Mouse (Mus musculus): ENCODE results near the gene Rangrf. TPM values are rescaled to one million over a fixed set of nuclear protein-coding genes. Genes with fewer than 3 reads are reported as not detected.

Gene Rangrf
- polyA plus RNA-seq, 1 experiment from 2014 or later, result 43.5 TPM

DNA sequence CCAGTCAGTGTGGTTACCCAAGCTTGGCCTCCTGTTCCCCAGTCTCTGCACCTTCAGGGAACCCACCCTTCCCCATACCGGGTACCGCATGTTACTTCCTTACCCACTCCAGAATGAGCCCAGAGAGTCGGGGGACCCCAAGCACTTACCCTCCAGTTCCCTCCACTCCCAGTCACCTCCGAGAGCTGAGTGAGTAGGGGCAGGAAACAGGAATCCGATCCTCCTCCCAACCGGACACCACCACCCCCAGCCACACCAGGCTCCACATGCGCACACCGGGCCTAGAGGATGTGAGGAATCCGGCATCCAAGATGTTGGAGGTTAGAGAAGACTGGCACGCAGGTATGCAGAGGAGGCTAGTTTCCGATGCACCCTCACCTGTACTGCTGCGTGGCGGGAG, 18.3 kb downstream of the Rangrf start:
- ATAC-seq, result no peak
- no peak for DNase-seq (ENCODE audit: low spot score)
- no peak overlapping the region for H3K9ac ChIP-seq (ENCODE audit: low read length)
- H3K4me1 ChIP-seq (ENCODE audit: control insufficient read depth, insufficient read depth, low read length), result peaks cover 6% of the 10 kb centered on the region; the same call in 1 of the 2 replicates
- H3K9me3 ChIP-seq (replicated peaks; ENCODE audit: control insufficient read depth, low read length), result no peaks in the 10 kb centered on the region
- H3K4me2 ChIP-seq (ENCODE audit: low read length), result no peak overlapping the region
- H3K36me3 ChIP-seq (ENCODE audit: control insufficient read depth, insufficient read depth, low read length), result no peaks in the 10 kb centered on the region
- 27% methylated on average over 13 of the region's 13 CpGs for WGBS
- H3K27ac ChIP-seq (ENCODE audit: low read depth, low read length), result peak overlapping the region; percentile 24; the same call in 1 of the 2 replicates
- no peak overlapping the region for H3K4me3 ChIP-seq (ENCODE audit: low read depth, low read length)
- peaks cover 18% of the 10 kb centered on the region for H3K27me3 ChIP-seq (replicated peaks; ENCODE audit: control insufficient read depth, insufficient read depth, low read length)

DNA sequence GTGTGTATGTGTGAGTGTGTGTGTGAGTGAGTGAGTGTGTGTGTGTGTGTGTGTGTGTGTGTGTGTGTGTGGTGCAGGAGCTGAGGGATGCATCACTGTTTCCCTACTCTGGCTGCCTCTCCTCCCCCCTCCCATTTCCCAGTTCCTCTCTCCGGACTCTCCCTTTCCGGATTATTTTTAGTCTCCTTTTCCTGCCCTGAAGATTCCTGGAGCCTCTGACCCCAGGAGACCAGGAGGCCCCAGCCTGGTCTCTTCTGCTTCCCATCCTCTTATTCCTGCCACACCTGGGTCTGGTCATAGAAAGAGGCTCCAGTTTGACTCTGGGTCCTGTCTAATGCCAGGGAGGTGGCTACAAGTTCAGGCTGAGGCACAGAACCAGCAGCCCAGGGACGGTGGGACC, 18.9 kb downstream of the Rangrf start:
- ATAC-seq, result no peak
- Histone ChIP-seq H3K4me1 (ENCODE audit: control insufficient read depth, insufficient read depth, low read length) (peaks cover 6% of the 10 kb centered on the region; the same call in 1 of the 2 replicates), H3K27me3 (replicated peaks; ENCODE audit: control insufficient read depth, insufficient read depth, low read length) (peaks cover 18% of the 10 kb centered on the region), H3K27ac (ENCODE audit: low read depth, low read length) (no peak overlapping the region), H3K9me3 (replicated peaks; ENCODE audit: control insufficient read depth, low read length) (no peaks in the 10 kb centered on the region), H3K9ac (ENCODE audit: low read length) (no peak overlapping the region), H3K36me3 (ENCODE audit: control insufficient read depth, insufficient read depth, low read length) (no peaks in the 10 kb centered on the region), H3K4me2 (ENCODE audit: low read length) (no peak overlapping the region), H3K4me3 (ENCODE audit: low read depth, low read length) (no peak overlapping the region)
- DNase-seq (ENCODE audit: low spot score), result no peak
- WGBS, result 47% methylated on average over 3 of the region's 3 CpGs

DNA sequence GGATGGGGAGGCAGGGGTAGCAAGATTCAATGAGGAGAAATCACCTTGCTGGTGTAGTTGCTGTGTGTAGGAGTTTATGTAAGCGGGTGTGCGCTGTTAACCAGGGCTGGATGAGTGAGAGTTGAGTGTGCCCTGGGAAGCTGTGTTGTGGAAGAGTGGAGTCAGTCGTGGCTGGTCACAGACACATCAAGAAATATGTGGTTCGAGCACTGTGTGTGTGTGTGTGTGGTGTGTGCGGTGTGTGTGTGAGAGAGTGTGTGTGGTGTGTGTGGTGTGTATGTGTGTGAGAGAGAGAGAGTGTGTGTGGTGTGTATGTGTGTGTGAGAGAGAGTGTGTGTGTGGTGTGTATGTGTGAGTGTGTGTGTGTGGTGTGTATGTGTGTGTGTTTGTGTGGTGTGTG, 19.5 kb downstream of the Rangrf start:
- DNase-seq (ENCODE audit: low spot score) (no peak), ATAC-seq (no peak)
- peaks cover 6% of the 10 kb centered on the region; the same call in 1 of the 2 replicates for H3K4me1 ChIP-seq (ENCODE audit: control insufficient read depth, insufficient read depth, low read length)
- no peak overlapping the region for H3K27ac ChIP-seq (ENCODE audit: low read depth, low read length)
- WGBS, result 63% methylated on average over 5 of the region's 5 CpGs
- no peaks in the 10 kb centered on the region for H3K36me3 ChIP-seq (ENCODE audit: control insufficient read depth, insufficient read depth, low read length)
- no peak overlapping the region; the same call in 1 of the 2 replicates for H3K9ac ChIP-seq (ENCODE audit: low read length)
- H3K4me2 ChIP-seq (ENCODE audit: low read length), result peak overlapping the region; percentile 53
- no peaks in the 10 kb centered on the region for H3K9me3 ChIP-seq (replicated peaks; ENCODE audit: control insufficient read depth, low read length)
- H3K4me3 ChIP-seq (ENCODE audit: low read depth, low read length), result no peak overlapping the region
- H3K27me3 ChIP-seq (replicated peaks; ENCODE audit: control insufficient read depth, insufficient read depth, low read length), result peaks cover 18% of the 10 kb centered on the region

DNA sequence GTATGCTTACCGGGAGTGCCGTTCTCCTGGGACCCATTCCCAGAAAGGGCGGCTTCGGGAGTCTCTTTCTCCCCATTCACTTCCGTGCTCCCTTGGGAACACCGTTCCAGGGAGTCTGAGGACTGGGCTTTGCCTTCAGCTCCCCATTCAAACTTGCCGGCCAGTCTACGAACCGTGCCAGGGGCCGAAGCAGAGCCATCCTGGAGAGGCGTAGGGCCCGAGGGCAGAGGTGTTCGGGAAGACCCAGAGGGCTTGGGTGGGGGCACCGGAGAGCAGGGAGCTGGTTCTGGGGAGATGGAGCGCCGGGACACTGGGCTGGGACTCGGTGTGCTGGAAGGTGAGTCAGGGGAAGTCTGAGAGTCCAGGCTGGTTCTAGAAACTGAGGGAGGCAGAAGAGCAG, 20.6 kb downstream of the Rangrf start:
- Histone ChIP-seq H3K27ac (ENCODE audit: low read depth, low read length) (no peak overlapping the region), H3K4me3 (ENCODE audit: low read depth, low read length) (peak overlapping the region; percentile 29), H3K9ac (ENCODE audit: low read length) (peak overlapping the region; percentile 59), H3K36me3 (ENCODE audit: control insufficient read depth, insufficient read depth, low read length) (no peaks in the 10 kb centered on the region), H3K9me3 (replicated peaks; ENCODE audit: control insufficient read depth, low read length) (no peaks in the 10 kb centered on the region), H3K4me2 (ENCODE audit: low read length) (peak overlapping the region; percentile 53), H3K27me3 (replicated peaks; ENCODE audit: control insufficient read depth, insufficient read depth, low read length) (peaks cover 18% of the 10 kb centered on the region), H3K4me1 (ENCODE audit: control insufficient read depth, insufficient read depth, low read length) (peaks cover 6% of the 10 kb centered on the region; the same call in 1 of the 2 replicates)
- WGBS, result under 1% methylated on average over 17 of the region's 17 CpGs
- ATAC-seq (no peak), DNase-seq (ENCODE audit: low spot score) (no peak)

DNA sequence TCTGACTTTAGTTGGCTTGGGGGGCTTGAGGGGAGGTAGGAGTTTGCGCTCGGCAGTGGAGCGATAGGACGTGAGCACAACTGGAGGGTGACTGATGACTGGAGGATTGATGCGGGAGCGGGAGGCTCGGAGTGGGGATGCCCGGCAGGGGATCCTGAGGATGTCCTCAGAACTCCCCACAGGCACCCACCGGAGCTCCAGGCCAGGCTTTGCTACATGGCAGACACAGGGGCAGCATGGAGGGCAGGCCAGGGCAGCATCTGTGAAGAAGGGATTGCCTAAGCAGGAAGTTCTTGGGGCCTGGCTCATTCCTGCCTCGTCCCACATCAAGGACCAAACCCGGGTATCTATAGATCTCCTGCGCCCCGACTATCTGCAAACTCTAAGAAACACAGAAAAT, 21.1 kb downstream of the Rangrf start:
- ATAC-seq (no peak), DNase-seq (ENCODE audit: low spot score) (no peak)
- WGBS, result 10% methylated on average over 13 of the region's 13 CpGs
- no peak overlapping the region; the same call in 1 of the 2 replicates for H3K9ac ChIP-seq (ENCODE audit: low read length)
- H3K27me3 ChIP-seq (replicated peaks; ENCODE audit: control insufficient read depth, insufficient read depth, low read length), result peaks cover 18% of the 10 kb centered on the region
- no peaks in the 10 kb centered on the region for H3K9me3 ChIP-seq (replicated peaks; ENCODE audit: control insufficient read depth, low read length)
- H3K27ac ChIP-seq (ENCODE audit: low read depth, low read length), result no peak overlapping the region
- peak overlapping the region; percentile 53 for H3K4me2 ChIP-seq (ENCODE audit: low read length)
- H3K36me3 ChIP-seq (ENCODE audit: control insufficient read depth, insufficient read depth, low read length), result no peaks in the 10 kb centered on the region
- H3K4me1 ChIP-seq (ENCODE audit: control insufficient read depth, insufficient read depth, low read length), result peaks cover 6% of the 10 kb centered on the region; the same call in 1 of the 2 replicates
- H3K4me3 ChIP-seq (ENCODE audit: low read depth, low read length), result peak overlapping the region; percentile 29; the same call in 1 of the 2 replicates

DNA sequence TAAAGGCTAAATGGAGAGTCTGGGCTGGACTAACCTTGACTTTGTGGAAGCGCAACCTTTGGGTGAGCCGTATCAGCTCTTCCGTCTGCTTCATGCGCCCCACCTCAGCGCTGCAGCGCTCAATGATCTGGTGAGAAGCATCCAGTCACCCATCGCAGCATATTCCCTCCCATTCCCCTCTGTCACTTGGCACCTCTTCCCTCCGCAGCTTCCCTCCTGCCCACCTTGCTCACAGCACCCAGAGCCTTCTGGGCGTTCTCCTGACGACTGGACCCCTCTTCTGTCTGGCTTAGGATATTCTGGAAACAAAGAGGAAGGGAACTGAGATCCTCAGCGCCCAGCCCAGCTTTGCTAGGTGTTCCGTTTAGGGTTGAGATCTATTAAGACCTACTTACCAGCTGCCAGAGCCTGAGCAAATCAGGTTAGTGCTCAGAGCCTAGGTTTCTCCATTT, 27.4 kb downstream of the Rangrf start:
- DNase-seq (ENCODE audit: low spot score) (peak; percentile 53), ATAC-seq (peak; percentile 48)
- no peaks in the 10 kb centered on the region for H3K9me3 ChIP-seq (replicated peaks; ENCODE audit: control insufficient read depth, low read length)
- peak overlapping the region; percentile 28; the same call in 1 of the 2 replicates for H3K27ac ChIP-seq (ENCODE audit: low read depth, low read length)
- peak overlapping the region; percentile 52 for H3K9ac ChIP-seq (ENCODE audit: low read length)
- peak overlapping the region; percentile 18 for H3K4me3 ChIP-seq (ENCODE audit: low read depth, low read length)
- no peaks in the 10 kb centered on the region for H3K4me1 ChIP-seq (ENCODE audit: control insufficient read depth, insufficient read depth, low read length)
- H3K4me2 ChIP-seq (ENCODE audit: low read length), result peak overlapping the region; percentile 39
- 7% methylated on average over 12 of the region's 12 CpGs for whole genome bisulfite sequencing
- H3K27me3 ChIP-seq (replicated peaks; ENCODE audit: control insufficient read depth, insufficient read depth, low read length), result 0 out of 2 replicates have a peak, but pooled peaks cover 3% of the 10 kb centered on the region
- H3K36me3 ChIP-seq (ENCODE audit: control insufficient read depth, insufficient read depth, low read length), result no peaks in the 10 kb centered on the region

DNA sequence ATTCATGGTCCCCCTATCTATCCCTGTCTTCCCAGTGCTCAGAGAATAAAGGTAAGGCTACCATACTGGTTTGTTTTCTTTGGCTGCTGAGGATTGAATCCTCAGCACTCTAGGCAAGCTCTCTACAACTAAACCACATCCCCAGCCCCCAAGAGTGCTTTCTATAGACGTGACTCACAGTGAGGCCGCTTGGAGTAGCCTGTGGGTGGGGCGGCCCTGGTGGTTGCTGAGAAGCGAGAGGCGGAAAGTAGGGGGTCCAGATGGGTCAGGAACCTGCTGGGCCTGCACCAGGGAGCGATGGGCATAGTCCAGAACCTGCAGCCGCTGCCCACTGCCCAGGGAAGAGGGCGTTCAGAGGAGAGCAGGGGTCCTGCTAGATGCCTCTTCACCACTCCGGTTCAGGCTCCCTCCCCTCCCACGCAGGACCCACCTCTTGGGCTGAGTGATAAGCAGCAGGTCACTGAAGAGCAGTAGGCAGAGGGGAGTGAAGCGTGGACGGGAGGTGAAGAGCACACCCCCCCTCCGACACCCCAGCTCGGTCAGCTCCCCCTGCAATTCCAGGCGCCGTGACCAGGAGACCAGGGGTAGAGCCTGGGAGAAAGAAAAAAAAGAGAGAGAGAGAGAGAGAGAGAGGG, 28.1 kb downstream of the Rangrf start:
- Histone ChIP-seq H3K27me3 (replicated peaks; ENCODE audit: control insufficient read depth, insufficient read depth, low read length) (0 out of 2 replicates have a peak, but pooled peaks cover 3% of the 10 kb centered on the region), H3K4me2 (ENCODE audit: low read length) (peak overlapping the region; percentile 39), H3K9me3 (replicated peaks; ENCODE audit: control insufficient read depth, low read length) (no peaks in the 10 kb centered on the region), H3K27ac (ENCODE audit: low read depth, low read length) (no peak overlapping the region; the same call in 1 of the 2 replicates), H3K4me3 (ENCODE audit: low read depth, low read length) (peak overlapping the region; percentile 18), H3K36me3 (ENCODE audit: control insufficient read depth, insufficient read depth, low read length) (no peaks in the 10 kb centered on the region), H3K4me1 (ENCODE audit: control insufficient read depth, insufficient read depth, low read length) (no peaks in the 10 kb centered on the region), H3K9ac (ENCODE audit: low read length) (peak overlapping the region; percentile 22; the same call in 1 of the 2 replicates)
- DNase-seq (ENCODE audit: low spot score) (no peak), ATAC-seq (peak; percentile 29; the same call in 1 of the 2 replicates)
- 17% methylated on average over 14 of the region's 16 CpGs for WGBS

DNA sequence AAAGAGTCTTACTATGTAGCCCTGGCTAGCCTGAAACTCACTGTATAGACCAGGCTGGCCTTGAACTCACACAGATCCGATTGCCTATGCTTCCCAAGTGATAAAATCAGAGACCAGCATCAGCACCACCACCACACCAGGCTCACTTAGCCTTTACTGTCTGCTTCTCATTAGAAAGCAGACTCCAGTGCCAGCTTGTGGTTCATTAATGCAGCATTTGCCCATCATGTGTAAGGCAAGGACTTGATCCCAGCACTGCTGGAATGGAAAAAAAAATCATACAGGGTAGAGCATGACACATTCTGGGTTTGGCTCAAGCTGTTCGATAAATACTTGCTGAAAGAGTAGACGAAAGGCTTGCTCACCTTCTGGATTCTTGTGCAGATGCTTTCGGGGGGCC, 29.0 kb downstream of the Rangrf start:
- H3K27me3 ChIP-seq (replicated peaks; ENCODE audit: control insufficient read depth, insufficient read depth, low read length), result 0 out of 2 replicates have a peak, but pooled peaks cover 3% of the 10 kb centered on the region
- H3K4me2 ChIP-seq (ENCODE audit: low read length), result no peak overlapping the region
- ATAC-seq (no peak), DNase-seq (ENCODE audit: low spot score) (no peak)
- H3K27ac ChIP-seq (ENCODE audit: low read depth, low read length), result no peak overlapping the region
- no peaks in the 10 kb centered on the region for H3K9me3 ChIP-seq (replicated peaks; ENCODE audit: control insufficient read depth, low read length)
- 85% methylated on average over 4 of the region's 4 CpGs for WGBS
- H3K9ac ChIP-seq (ENCODE audit: low read length), result no peak overlapping the region
- no peak overlapping the region for H3K4me3 ChIP-seq (ENCODE audit: low read depth, low read length)
- H3K36me3 ChIP-seq (ENCODE audit: control insufficient read depth, insufficient read depth, low read length), result no peaks in the 10 kb centered on the region
- no peaks in the 10 kb centered on the region for H3K4me1 ChIP-seq (ENCODE audit: control insufficient read depth, insufficient read depth, low read length)

DNA sequence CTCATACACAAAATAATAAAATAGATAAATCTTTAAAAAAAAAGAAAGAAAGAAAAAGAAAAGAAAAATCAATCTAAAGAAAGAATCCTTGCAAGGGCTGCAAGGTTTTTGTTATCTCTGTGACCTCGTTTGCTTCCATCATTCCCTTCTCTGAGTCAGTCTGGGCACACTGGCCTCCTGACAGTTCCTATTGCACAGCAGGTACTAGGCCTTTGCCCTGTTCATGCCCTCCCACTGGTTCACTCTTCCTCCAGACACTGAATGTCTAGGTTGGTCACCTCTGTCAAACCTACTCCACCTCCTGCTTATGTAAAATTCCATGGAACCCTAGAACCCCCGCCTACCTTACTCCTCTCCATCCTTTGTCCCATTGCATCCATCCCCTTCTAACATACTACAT, 29.7 kb downstream of the Rangrf start:
- Histone ChIP-seq H3K27me3 (replicated peaks; ENCODE audit: control insufficient read depth, insufficient read depth, low read length) (0 out of 2 replicates have a peak, but pooled peaks cover 3% of the 10 kb centered on the region), H3K4me3 (ENCODE audit: low read depth, low read length) (no peak overlapping the region), H3K4me2 (ENCODE audit: low read length) (no peak overlapping the region), H3K27ac (ENCODE audit: low read depth, low read length) (no peak overlapping the region), H3K4me1 (ENCODE audit: control insufficient read depth, insufficient read depth, low read length) (peaks cover 2% of the 10 kb centered on the region; the same call in 1 of the 2 replicates), H3K36me3 (ENCODE audit: control insufficient read depth, insufficient read depth, low read length) (no peaks in the 10 kb centered on the region), H3K9me3 (replicated peaks; ENCODE audit: control insufficient read depth, low read length) (no peaks in the 10 kb centered on the region), H3K9ac (ENCODE audit: low read length) (no peak overlapping the region)
- ATAC-seq, result no peak
- no peak for DNase-seq (ENCODE audit: low spot score)
- 77% methylated on average over 2 of the region's 2 CpGs for WGBS

Data from forebrain, embryonic 14.5 days (tissue).